Mouse (Mus musculus): ENCODE measurements around the gene Swsap1. TPM values are rescaled to one million over a fixed set of nuclear protein-coding genes. Genes with fewer than 3 reads are reported as not detected.

Swsap1 gene
- polyA plus RNA-seq (2011; ENCODE audit: insufficient read length, low read depth, missing spikeins): 5.7 and 6.9 TPM in 2 replicates

DNA sequence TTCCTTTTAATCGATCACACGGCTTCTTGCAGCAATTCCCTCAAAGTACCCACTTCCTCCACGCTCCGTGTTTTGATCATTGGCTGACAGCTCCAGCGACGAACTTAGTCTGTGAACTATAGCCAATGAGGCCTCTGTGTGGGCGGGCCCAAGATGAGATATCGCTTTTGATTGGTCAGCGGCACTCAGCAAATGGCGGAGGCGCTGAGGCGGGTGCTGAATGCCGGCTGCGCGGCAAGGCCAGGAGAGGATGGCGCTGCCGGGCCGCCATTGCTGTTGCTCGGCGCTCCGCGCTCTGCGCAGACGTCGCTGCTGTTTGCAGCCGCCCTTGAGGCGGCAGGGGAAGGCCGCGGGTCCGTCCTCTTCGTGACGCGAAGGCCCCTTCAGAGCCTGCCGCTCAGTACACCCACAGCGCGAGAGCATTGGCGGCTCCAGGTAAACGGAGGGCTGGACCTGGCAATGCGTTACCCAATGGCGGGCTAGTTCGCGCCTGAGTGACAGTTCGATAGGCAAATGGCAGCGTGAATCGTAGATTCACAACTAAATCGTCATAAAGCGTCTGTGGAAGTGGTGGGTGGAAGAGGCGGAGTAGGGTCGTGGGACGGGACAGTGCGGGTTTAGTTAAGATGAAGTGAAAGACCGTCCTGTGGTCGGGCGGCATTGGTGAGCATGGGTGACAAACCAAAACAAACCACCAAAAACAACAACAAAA lies at the start of gene Swsap1:
Gene Swsap1, plus strand, starts transcription at position 186 of the 712 bp plus-strand sequence.
- Histone ChIP-seq H3K4me1 (ENCODE audit: control insufficient read depth, insufficient read depth, low read length) (no peaks in the 10 kb centered on the region), H3K4me3 (ENCODE audit: insufficient read depth, low read length) (peak within 1 kb of the TSS; percentile 67), H3K27ac (ENCODE audit: insufficient read depth, low read length) (peak within 1 kb of the TSS; percentile 35)
- TF ChIP-seq POLR2A (IDR thresholded peaks at IDR 0.05; ENCODE audit: low read depth, low read length) (peak; percentile 84), CTCF (IDR thresholded peaks at IDR 0.05; ENCODE audit: borderline replicate concordance, insufficient read depth, low read length) (no peak)

DNA sequence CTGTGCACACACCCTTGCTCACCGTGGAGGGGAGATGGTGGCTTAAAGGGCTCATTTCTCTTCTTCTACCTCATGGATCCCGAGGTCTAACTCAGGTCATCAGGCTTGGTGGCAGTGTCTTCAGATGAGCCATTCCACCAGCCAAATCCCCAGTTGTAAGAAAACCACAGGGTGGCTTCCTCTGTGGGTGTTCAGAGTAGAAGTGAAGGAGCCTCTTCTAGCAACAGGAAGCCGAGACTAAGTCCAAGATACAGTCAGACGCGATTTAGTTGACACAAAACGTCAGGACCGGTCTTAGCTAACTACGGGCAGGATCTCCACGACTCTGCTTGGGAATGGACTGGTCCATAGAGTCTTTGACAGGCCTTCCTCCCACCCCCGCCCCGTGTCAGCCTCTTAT lies 47.3 kb upstream of the Swsap1 start:
- H3K27ac ChIP-seq (ENCODE audit: insufficient read depth, low read length): no peak overlapping the region

DNA sequence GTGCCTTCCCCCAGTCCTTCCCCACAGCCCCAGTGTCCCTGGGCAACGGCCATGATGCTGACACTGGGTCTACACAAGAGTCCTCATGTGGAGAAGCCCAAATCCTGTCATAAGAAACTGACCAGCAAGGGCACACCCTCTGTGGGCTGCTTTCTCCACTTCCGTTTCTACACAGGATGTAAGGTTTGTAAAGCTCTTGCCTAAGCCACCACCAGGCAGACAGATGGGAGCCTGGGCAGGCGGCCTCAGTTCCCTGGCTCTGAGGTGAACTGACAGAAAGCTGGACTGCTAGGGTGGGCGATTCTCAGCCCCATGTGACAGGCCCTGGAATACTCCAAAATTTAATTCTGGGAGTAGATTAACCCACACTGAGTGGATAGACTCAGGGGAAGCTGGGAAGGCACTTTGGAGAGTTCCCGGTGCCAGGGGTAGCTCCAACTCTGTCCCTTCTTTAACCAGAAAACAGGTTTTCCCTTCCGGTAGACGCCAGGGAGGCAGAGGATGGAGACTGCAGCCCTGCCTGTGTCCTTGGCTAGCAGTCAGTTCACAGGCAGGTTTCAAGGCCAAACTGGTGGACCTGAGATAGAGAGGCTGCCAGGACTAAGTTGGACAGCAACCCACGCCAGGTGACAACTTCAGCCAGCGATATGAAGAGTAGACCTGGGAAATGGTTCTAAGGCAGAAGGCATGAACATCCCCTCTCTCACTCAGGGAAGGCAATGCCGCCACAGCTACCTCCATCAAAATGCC lies 45.9 kb upstream of the Swsap1 start:
- Histone ChIP-seq H3K27ac (ENCODE audit: insufficient read depth, low read length) (no peak overlapping the region), H3K4me3 (ENCODE audit: insufficient read depth, low read length) (no peak overlapping the region), H3K4me1 (ENCODE audit: control insufficient read depth, insufficient read depth, low read length) (no peaks in the 10 kb centered on the region)
- TF ChIP-seq CTCF (IDR thresholded peaks at IDR 0.05; ENCODE audit: borderline replicate concordance, insufficient read depth, low read length): no peak
- no peak for TF ChIP-seq POLR2A (IDR thresholded peaks at IDR 0.05; ENCODE audit: low read depth, low read length)

More for the DNA sequence above, 47.3 kb upstream of the Swsap1 start:
- TF ChIP-seq CTCF (IDR thresholded peaks at IDR 0.05; ENCODE audit: borderline replicate concordance, insufficient read depth, low read length): no peak
- TF ChIP-seq POLR2A (IDR thresholded peaks at IDR 0.05; ENCODE audit: low read depth, low read length): no peak
- Histone ChIP-seq H3K4me3 (ENCODE audit: insufficient read depth, low read length) (no peak overlapping the region), H3K4me1 (ENCODE audit: control insufficient read depth, insufficient read depth, low read length) (no peaks in the 10 kb centered on the region)

DNA sequence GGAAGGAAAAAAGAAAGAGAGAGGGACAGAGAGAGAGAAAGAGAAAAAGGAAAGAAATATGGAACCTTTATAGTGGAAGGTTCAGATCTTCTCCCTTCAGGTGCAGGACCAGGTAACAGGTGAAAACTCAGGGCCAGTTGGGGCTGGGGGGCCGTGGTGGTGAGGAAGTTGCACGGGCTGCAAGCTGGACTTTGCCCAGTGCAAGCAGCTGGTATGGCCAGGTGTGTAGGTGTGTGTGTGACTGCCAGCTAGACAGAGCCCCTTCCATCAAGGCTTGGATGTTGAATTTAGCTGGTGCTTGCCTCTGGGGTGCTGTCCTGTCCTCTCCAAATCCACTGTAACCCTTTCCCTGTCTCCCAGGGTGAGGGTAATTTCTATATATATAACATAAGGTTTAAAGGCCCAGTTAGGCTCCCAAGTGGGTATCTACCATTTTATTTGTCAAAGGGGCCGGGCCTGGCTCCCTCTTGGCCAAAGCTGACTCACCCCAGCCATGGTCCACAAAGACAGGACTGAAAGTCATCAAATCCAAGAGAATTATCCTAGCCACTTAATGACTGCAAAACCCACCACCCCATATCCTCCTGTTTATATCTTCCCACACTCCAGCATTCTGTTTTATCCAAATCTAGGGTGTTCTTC lies 38.6 kb upstream of the Swsap1 start:
- peak overlapping the region; percentile 47; the same call in 1 of the 2 replicates for H3K4me3 ChIP-seq (ENCODE audit: insufficient read depth, low read length)
- TF ChIP-seq CTCF (IDR thresholded peaks at IDR 0.05; ENCODE audit: borderline replicate concordance, insufficient read depth, low read length) (no peak), POLR2A (IDR thresholded peaks at IDR 0.05; ENCODE audit: low read depth, low read length) (no peak)
- no peaks in the 10 kb centered on the region for H3K4me1 ChIP-seq (ENCODE audit: control insufficient read depth, insufficient read depth, low read length)
- H3K27ac ChIP-seq (ENCODE audit: insufficient read depth, low read length): no peak overlapping the region

DNA sequence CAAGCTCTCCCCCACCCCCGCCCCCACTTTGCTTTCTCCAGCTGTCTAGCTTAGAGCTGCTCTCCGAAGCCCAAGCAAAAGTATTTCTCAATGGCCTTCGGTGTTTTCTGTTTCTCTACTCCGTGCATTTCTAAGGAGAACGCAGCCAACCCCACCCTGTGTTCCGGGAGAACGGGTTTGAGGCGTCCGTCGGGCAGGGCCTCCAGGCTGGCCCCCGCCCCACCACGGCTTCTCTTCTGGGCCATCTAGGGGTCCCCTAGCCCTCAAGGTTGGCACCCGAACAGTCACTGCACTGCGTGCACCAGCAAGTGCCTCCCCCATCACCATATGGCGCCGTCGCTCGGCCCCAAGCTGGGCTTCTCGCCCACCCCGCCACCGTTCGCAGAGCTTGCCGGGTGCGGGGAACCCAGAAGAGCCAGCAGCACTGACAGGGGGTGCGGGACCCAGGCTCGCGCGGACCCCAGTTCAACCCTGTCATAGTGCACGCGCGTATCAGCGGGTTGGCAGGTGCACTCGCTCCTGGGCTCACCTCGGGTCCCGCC lies 38.0 kb upstream of the Swsap1 start:
- no peaks in the 10 kb centered on the region for H3K4me1 ChIP-seq (ENCODE audit: control insufficient read depth, insufficient read depth, low read length)
- no peak overlapping the region for H3K27ac ChIP-seq (ENCODE audit: insufficient read depth, low read length)
- TF ChIP-seq POLR2A (IDR thresholded peaks at IDR 0.05; ENCODE audit: low read depth, low read length) (no peak), CTCF (IDR thresholded peaks at IDR 0.05; ENCODE audit: borderline replicate concordance, insufficient read depth, low read length) (no peak)
- peak overlapping the region; percentile 47 for H3K4me3 ChIP-seq (ENCODE audit: insufficient read depth, low read length)

DNA sequence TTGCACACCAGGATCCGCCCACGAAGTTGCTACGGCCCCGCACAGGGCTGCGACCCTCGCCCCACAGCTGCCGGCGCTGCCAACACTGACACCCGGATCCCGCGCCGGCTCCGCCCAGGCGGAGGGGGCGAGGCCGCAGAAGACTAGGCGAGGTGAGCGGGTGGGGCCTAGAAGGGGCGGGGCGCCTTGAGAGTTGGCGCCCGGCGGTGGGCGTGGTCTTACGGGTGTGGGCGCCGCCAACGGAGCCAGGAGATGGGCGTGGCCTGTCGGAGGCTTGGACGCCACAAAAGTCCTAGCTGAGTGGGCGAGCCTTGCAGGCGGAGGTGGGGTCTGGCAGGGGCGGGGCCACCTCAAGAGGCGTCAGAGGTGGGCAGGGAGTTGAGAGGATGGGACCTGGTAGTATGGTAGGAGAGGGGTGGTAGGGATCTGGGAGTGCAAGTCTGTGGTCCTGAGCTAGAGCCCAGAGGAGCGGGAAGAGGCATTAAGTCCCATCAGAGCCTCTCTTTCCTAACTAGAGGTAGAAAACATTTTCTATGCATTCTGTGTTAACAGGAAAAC lies 37.4 kb upstream of the Swsap1 start, which contains the start of gene Rab3d:
Gene Rab3d, minus strand, starts transcription at position 158 of the 558 bp plus-strand sequence.
- Histone ChIP-seq H3K4me3 (ENCODE audit: insufficient read depth, low read length) (peak within 1 kb of the TSS; percentile 47), H3K27ac (ENCODE audit: insufficient read depth, low read length) (no peak within 1 kb of the TSS), H3K4me1 (ENCODE audit: control insufficient read depth, insufficient read depth, low read length) (no peaks in the 10 kb centered on the region)
- TF ChIP-seq POLR2A (IDR thresholded peaks at IDR 0.05; ENCODE audit: low read depth, low read length) (peak; percentile 60), CTCF (IDR thresholded peaks at IDR 0.05; ENCODE audit: borderline replicate concordance, insufficient read depth, low read length) (no peak)

DNA sequence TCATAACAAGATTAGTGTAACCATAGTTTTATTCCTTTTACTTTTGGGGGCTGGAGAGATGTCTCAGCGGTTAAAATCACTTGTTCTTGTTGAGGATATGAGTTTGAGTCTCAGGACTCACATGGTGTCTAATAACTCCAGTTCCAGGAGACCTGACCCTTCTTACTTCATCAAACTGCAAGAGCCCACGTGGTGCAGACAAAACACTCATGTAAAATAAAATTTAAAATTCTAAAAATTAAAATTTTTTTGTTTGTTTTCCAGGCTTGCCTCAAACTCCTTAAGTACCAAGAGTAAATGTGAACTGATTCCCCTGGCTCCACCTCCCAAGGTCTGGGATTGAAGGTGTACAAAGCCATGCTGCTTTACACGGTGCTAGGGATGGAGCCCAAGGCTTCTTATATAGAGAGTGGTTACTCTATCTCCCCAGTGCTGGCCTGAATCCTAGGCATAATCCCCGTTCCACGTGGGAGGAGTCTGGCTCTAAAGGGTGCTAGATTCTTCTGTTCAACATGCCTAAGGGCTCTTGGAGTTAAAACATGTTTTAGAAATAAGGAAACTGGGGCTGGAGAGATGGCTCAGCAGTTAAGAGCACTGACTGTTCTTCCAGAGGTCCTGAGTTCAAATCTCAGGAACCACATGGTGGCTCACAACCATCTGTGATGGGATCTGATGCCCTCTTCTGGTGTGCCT lies 36.7 kb upstream of the Swsap1 start:
- Histone ChIP-seq H3K27ac (ENCODE audit: insufficient read depth, low read length) (no peak overlapping the region), H3K4me3 (ENCODE audit: insufficient read depth, low read length) (no peak overlapping the region), H3K4me1 (ENCODE audit: control insufficient read depth, insufficient read depth, low read length) (0 out of 2 replicates have a peak, but pooled peaks cover 3% of the 10 kb centered on the region)
- TF ChIP-seq CTCF (IDR thresholded peaks at IDR 0.05; ENCODE audit: borderline replicate concordance, insufficient read depth, low read length) (no peak), POLR2A (IDR thresholded peaks at IDR 0.05; ENCODE audit: low read depth, low read length) (no peak)

DNA sequence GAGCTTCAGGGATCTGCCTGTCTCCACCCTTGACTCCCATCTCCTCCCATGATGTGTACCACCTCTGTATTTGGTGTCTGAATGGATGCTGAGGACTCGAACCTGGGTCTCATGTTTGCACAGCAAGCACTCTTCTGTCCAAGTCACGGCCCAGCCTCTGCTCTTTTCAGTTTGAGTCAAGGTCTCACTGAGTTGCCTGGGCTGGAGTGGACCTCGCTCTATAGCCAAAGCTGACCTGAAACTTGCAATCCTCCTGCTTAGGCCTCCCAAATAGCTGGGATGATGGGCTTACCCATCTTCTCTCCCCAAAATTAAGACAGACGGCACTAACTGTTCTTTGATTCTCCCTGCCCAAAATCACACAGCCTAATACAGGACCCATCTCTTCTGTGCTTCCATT lies 32.5 kb upstream of the Swsap1 start:
- H3K4me1 ChIP-seq (ENCODE audit: control insufficient read depth, insufficient read depth, low read length): peaks cover 5% of the 10 kb centered on the region; the same call in 1 of the 2 replicates
- TF ChIP-seq POLR2A (IDR thresholded peaks at IDR 0.05; ENCODE audit: low read depth, low read length) (no peak), CTCF (IDR thresholded peaks at IDR 0.05; ENCODE audit: borderline replicate concordance, insufficient read depth, low read length) (no peak)
- no peak overlapping the region for H3K4me3 ChIP-seq (ENCODE audit: insufficient read depth, low read length)
- 0 out of 2 replicates have a peak overlapping the region, but pooled peaks have one; percentile 24 for H3K27ac ChIP-seq (ENCODE audit: insufficient read depth, low read length)

All from embryonic fibroblast, embryonic 13.5 days (primary cell).